Mouse (Mus musculus): ENCODE measurements around the gene Gm28897. TPM values are rescaled to one million over a fixed set of nuclear protein-coding genes. Genes with fewer than 3 reads are reported as not detected.
"Not testable (repeated sequence)": the region's sequence is repeated elsewhere in the genome, so short reads cannot be mapped to it uniquely, and the experiment has no call there.

The Gm28897 gene
- not detected for total RNA-seq (2021)

- intact Hi-C loops (cut with DNase I); DNase-seq (ENCODE audit: extremely low spot score in 1 of 2, low spot score in 2 of 2): not testable (repeated sequence)
Measured at GRCm38 (mm10) chrY:80926695-80927094, at the start of gene Gm28897. Gm28897 (plus strand) TSS chrY:80926995.

All from left cerebral cortex, postnatal 10 days (tissue).